Mouse (Mus musculus) liver, embryonic 14.5 days (tissue): ENCODE measurements around the gene Itga6.

ENCODE experiments used
- CTCF ChIP-seq: IDR thresholded peaks from 2 replicates; pipeline ENCODE4 v1.5.1; 2016; ENCODE audit warnings: antibody characterized with exemption, low read depth, control low read depth
- EP300 ChIP-seq: IDR thresholded peaks from 2 replicates; pipeline ENCODE4 v1.6.1; 2016; ENCODE audit warnings: antibody characterized with exemption, low read depth

GRCm38 (mm10) chr2:71767019-71767610 lies 21.7 kb downstream of the Itga6 start:
- no peak for TF ChIP-seq CTCF
- TF ChIP-seq EP300: no peak
